Mouse (Mus musculus) limb, embryonic 12.5 days (tissue): Measurements from ENCODE around the gene Oxa1l. TPM values are rescaled to one million over a fixed set of nuclear protein-coding genes. Genes with fewer than 3 reads are reported as not detected.
A peak's percentile ranks its signal among the peaks of the same experiment; 100 is the strongest.

Source experiments
- ATAC-seq: fragments of 200-750 bp; cut with Nextera tagmentation; 2 replicates; pipeline ENCODE4 v1.8.0; 2017; ENCODE audit warnings: low read depth, moderate TSS enrichment; ENCODE audit not compliant: insufficient number of reproducible peaks, insufficient read depth, low FRiP score, low TSS enrichment
- H3K27ac ChIP-seq: fragments of 300-500 bp; sonication (generic); 2 replicates; pipeline ENCODE4 v1.5.1; 2016; ENCODE audit warnings: mild to moderate bottlenecking, moderate library complexity
- H3K27me3 ChIP-seq: fragments of 300-500 bp; sonication (generic); 2 replicates; pipeline ENCODE4 v1.6.1; 2016; ENCODE audit warnings: mild to moderate bottlenecking, moderate library complexity
- H3K36me3 ChIP-seq: fragments of 300-500 bp; sonication (generic); 2 replicates; pipeline ENCODE4 v1.6.1; 2016; ENCODE audit warnings: mild to moderate bottlenecking, moderate library complexity
- H3K4me1 ChIP-seq: fragments of 300-500 bp; sonication (generic); replicated peaks from 2 replicates; pipeline ENCODE4 v1.6.1; 2016
- H3K4me2 ChIP-seq: fragments of 300-500 bp; sonication (generic); 2 replicates; pipeline ENCODE4 v1.6.1; 2016; ENCODE audit warnings: mild to moderate bottlenecking, moderate library complexity
- H3K4me3 ChIP-seq: fragments of 300-500 bp; sonication (generic); replicated peaks from 2 replicates; pipeline ENCODE4 v1.5.1; 2016; ENCODE audit warnings: mild to moderate bottlenecking
- H3K9ac ChIP-seq: fragments of 300-500 bp; sonication (generic); replicated peaks from 2 replicates; pipeline ENCODE4 v1.6.1; 2016; ENCODE audit warnings: mild to moderate bottlenecking, moderate library complexity
- H3K9me3 ChIP-seq: fragments of 300-500 bp; sonication (generic); 2 replicates; pipeline ENCODE4 v1.6.1; 2016; ENCODE audit warnings: mild to moderate bottlenecking, moderate library complexity
- WGBS: fragments of 180-500 bp; shearing (Covaris S2); methylation state at CpG from one replicate; pipeline ENCODE4 v1.1.7; 2016; 5-methylcytosine and 5-hydroxymethylcytosine counted together
- polyA plus RNA-seq: library from polyadenylated mRNA; unstranded; fragments of >200 nt; fragmentation: Nextera tagmentation; extraction: Ambion mirVana; gene quantifications from 2 replicates; pipeline ENCODE4 v1.2.1, GENCODE M21; 2016

Gene Oxa1l
- polyA plus RNA-seq, 1 experiment from 2014 or later = 50.9 TPM

- H3K27ac ChIP-seq = no peak overlapping the region
- no peaks in the 10 kb centered on the region for H3K4me1 ChIP-seq
- H3K27me3 ChIP-seq = no peaks in the 10 kb centered on the region
- 69% methylated on average over 3 of the region's 3 CpGs for WGBS
- no peak overlapping the region for H3K4me3 ChIP-seq
- H3K9ac ChIP-seq = no peak overlapping the region
- H3K4me2 ChIP-seq = no peak overlapping the region
- no peaks in the 10 kb centered on the region for H3K36me3 ChIP-seq
- H3K9me3 ChIP-seq = 0 out of 2 replicates have a peak, but pooled peaks cover 5% of the 10 kb centered on the region
- ATAC-seq = no peak
These were observed 33.2 kb downstream of the Oxa1l start for GRCm38 (mm10) chr14:54393794-54394193.

- Histone ChIP-seq H3K4me1 (no peaks in the 10 kb centered on the region), H3K4me2 (no peak overlapping the region), H3K9me3 (0 out of 2 replicates have a peak, but pooled peaks cover 5% of the 10 kb centered on the region), H3K4me3 (no peak overlapping the region), H3K27ac (no peak overlapping the region), H3K9ac (no peak overlapping the region), H3K36me3 (no peaks in the 10 kb centered on the region), H3K27me3 (no peaks in the 10 kb centered on the region)
- ATAC-seq = no peak
These were observed 33.7 kb downstream of the Oxa1l start for GRCm38 (mm10) chr14:54394309-54394708.

- H3K27ac ChIP-seq = no peak overlapping the region
- H3K36me3 ChIP-seq = no peaks in the 10 kb centered on the region
- no peak overlapping the region for H3K4me2 ChIP-seq
- no peaks in the 10 kb centered on the region for H3K27me3 ChIP-seq
- WGBS = 87% methylated on average over 7 of the region's 7 CpGs
- H3K4me1 ChIP-seq = peaks cover 3% of the 10 kb centered on the region; the same call in 1 of the 2 replicates
- H3K4me3 ChIP-seq = no peak overlapping the region
- no peak overlapping the region for H3K9ac ChIP-seq
- no peak for ATAC-seq
- H3K9me3 ChIP-seq = 0 out of 2 replicates have a peak, but pooled peaks cover 5% of the 10 kb centered on the region
These were observed 36.1 kb downstream of the Oxa1l start for GRCm38 (mm10) chr14:54396685-54397084.

- Histone ChIP-seq H3K4me3 (no peak overlapping the region), H3K9me3 (0 out of 2 replicates have a peak, but pooled peaks cover 5% of the 10 kb centered on the region), H3K9ac (no peak overlapping the region), H3K36me3 (no peaks in the 10 kb centered on the region), H3K27me3 (no peaks in the 10 kb centered on the region), H3K27ac (no peak overlapping the region), H3K4me1 (peaks cover 3% of the 10 kb centered on the region; the same call in 1 of the 2 replicates), H3K4me2 (no peak overlapping the region)
- no peak for ATAC-seq
- 61% methylated on average over 7 of the region's 7 CpGs for WGBS
These were observed 37.4 kb downstream of the Oxa1l start for GRCm38 (mm10) chr14:54397872-54398527.

- Histone ChIP-seq H3K9me3 (0 out of 2 replicates have a peak, but pooled peaks cover 5% of the 10 kb centered on the region), H3K27me3 (no peaks in the 10 kb centered on the region), H3K27ac (no peak overlapping the region), H3K36me3 (no peaks in the 10 kb centered on the region), H3K4me3 (no peak overlapping the region), H3K4me1 (peaks cover 3% of the 10 kb centered on the region; the same call in 1 of the 2 replicates), H3K4me2 (no peak overlapping the region), H3K9ac (no peak overlapping the region)
- WGBS = 69% methylated on average over 7 of the region's 7 CpGs
- no peak for ATAC-seq
These were observed 37.9 kb downstream of the Oxa1l start for GRCm38 (mm10) chr14:54398528-54398916.

GRCm38 (mm10) chr14:54398921-54399382 is 38.3 kb downstream of the Oxa1l start:
- no peak overlapping the region for H3K9ac ChIP-seq
- 19% methylated on average over 8 of the region's 8 CpGs for WGBS
- no peak overlapping the region for H3K27ac ChIP-seq
- H3K4me2 ChIP-seq = no peak overlapping the region
- H3K27me3 ChIP-seq = no peaks in the 10 kb centered on the region
- H3K4me3 ChIP-seq = no peak overlapping the region
- ATAC-seq = no peak
- peaks cover 3% of the 10 kb centered on the region; the same call in 1 of the 2 replicates for H3K4me1 ChIP-seq
- H3K9me3 ChIP-seq = 0 out of 2 replicates have a peak, but pooled peaks cover 5% of the 10 kb centered on the region
- no peaks in the 10 kb centered on the region for H3K36me3 ChIP-seq

- WGBS = 11% methylated on average over 3 of the region's 3 CpGs
- Histone ChIP-seq H3K27ac (no peak overlapping the region), H3K36me3 (no peaks in the 10 kb centered on the region), H3K4me3 (no peak overlapping the region), H3K27me3 (no peaks in the 10 kb centered on the region), H3K4me2 (no peak overlapping the region), H3K9me3 (no peaks in the 10 kb centered on the region), H3K9ac (no peak overlapping the region), H3K4me1 (peaks cover 6% of the 10 kb centered on the region; the same call in 1 of the 2 replicates)
- no peak for ATAC-seq
These were observed 41.1 kb downstream of the Oxa1l start for GRCm38 (mm10) chr14:54401723-54402122.

GRCm38 (mm10) chr14:54408336-54409056 is 47.9 kb downstream of the Oxa1l start:
- no peak overlapping the region for H3K9ac ChIP-seq
- no peaks in the 10 kb centered on the region for H3K9me3 ChIP-seq
- no peak overlapping the region for H3K4me2 ChIP-seq
- peaks cover 9% of the 10 kb centered on the region; the same call in 1 of the 2 replicates for H3K4me1 ChIP-seq
- H3K27ac ChIP-seq = no peak overlapping the region
- no peaks in the 10 kb centered on the region for H3K27me3 ChIP-seq
- no peak overlapping the region for H3K4me3 ChIP-seq
- no peak for ATAC-seq
- no peaks in the 10 kb centered on the region for H3K36me3 ChIP-seq
- 86% methylated on average over 25 of the region's 25 CpGs for WGBS

- Histone ChIP-seq H3K9ac (no peak overlapping the region), H3K4me1 (peaks cover 16% of the 10 kb centered on the region), H3K27me3 (no peaks in the 10 kb centered on the region), H3K4me3 (no peak overlapping the region), H3K36me3 (no peaks in the 10 kb centered on the region), H3K9me3 (no peaks in the 10 kb centered on the region), H3K4me2 (no peak overlapping the region), H3K27ac (no peak overlapping the region)
- 71% methylated on average over 7 of the region's 7 CpGs for WGBS
- ATAC-seq = no peak
These were observed 48.5 kb downstream of the Oxa1l start for GRCm38 (mm10) chr14:54409057-54409645.

- Histone ChIP-seq H3K4me3 (no peak overlapping the region), H3K4me2 (no peak overlapping the region), H3K27me3 (no peaks in the 10 kb centered on the region), H3K9ac (peak overlapping the region; percentile 34; the same call in 1 of the 2 replicates), H3K4me1 (peaks cover 17% of the 10 kb centered on the region), H3K9me3 (no peaks in the 10 kb centered on the region), H3K36me3 (no peaks in the 10 kb centered on the region), H3K27ac (0 out of 2 replicates have a peak overlapping the region, but pooled peaks have one; percentile 53)
- WGBS = 50% methylated on average over 17 of the region's 17 CpGs
- ATAC-seq = no peak
These were observed 49.6 kb downstream of the Oxa1l start for GRCm38 (mm10) chr14:54409980-54410810.
